Mouse (Mus musculus): Measurements from ENCODE around the gene Aars2. TPM values are rescaled to one million over a fixed set of nuclear protein-coding genes. Genes with fewer than 3 reads are reported as not detected.

The Aars2 gene
- polyA plus RNA-seq, 1 experiment from 2014 or later: 17.4 TPM

DNA sequence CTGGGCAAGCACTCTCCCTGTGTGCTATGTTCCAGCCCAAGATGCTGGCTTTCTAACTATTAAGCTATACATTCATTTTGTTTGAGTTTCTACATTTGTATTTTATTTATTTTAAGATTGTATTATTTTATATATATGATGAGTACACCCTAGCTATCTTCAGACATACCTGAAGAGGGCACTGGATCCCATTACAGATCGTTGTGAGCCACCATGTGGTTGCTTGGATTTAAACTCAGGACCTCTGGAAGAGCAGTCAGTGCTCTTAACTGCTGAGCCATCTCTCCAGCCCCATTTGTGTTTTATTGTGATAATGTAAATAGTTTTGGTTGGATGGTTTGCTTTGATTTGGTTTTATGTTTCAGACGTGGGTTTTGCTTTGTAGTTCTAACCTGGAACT, 7.1 kb upstream of the Aars2 start:
- no peaks in the 10 kb centered on the region for H3K4me1 ChIP-seq (ENCODE audit: insufficient read depth)
- DNase-seq (no peak), ATAC-seq (ENCODE audit: insufficient read depth) (no peak)
- H3K9me3 ChIP-seq (ENCODE audit: low read depth, low read length): no peaks in the 10 kb centered on the region
- no peak overlapping the region for H3K9ac ChIP-seq
- no peaks in the 10 kb centered on the region for H3K36me3 ChIP-seq (ENCODE audit: insufficient read depth)
- no peak overlapping the region for H3K4me3 ChIP-seq (ENCODE audit: low read depth, low read length)
- no peak overlapping the region for H3K4me2 ChIP-seq
- no peak overlapping the region for H3K27ac ChIP-seq (ENCODE audit: low read depth)
- 28% methylated on average over 2 of the region's 2 CpGs for WGBS
- no peak for TF ChIP-seq CTCF (IDR thresholded peaks at IDR 0.05; ENCODE audit: low read depth)
- no peaks in the 10 kb centered on the region for H3K27me3 ChIP-seq (ENCODE audit: insufficient read depth, low read length)

DNA sequence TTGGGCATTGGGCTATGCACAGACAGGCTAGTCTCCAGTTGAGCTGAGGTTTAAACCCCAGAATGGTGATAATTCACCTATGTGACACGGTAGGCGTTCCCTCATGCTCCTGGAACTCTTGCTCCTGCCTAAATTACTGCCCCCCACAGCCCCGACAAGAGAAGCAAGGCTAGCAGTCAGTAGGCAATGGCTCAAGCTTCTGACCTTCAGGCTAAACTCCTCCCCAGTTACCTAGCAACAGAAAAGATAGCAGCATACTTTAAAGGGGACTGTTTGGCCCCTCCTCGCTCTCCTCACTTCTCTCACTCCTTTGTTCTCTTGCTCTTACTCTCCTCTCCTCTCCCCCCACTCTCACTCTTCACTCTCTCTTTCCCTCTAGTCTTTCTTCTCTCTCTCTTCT, 5.7 kb upstream of the Aars2 start:
- H3K4me1 ChIP-seq (ENCODE audit: insufficient read depth): no peaks in the 10 kb centered on the region
- no peaks in the 10 kb centered on the region for H3K27me3 ChIP-seq (ENCODE audit: insufficient read depth, low read length)
- ATAC-seq (ENCODE audit: insufficient read depth): no peak
- H3K4me3 ChIP-seq (ENCODE audit: low read depth, low read length): no peak overlapping the region
- no peak overlapping the region for H3K9ac ChIP-seq
- H3K4me2 ChIP-seq: no peak overlapping the region
- WGBS: 33% methylated on average over 4 of the region's 4 CpGs
- H3K9me3 ChIP-seq (ENCODE audit: low read depth, low read length): no peaks in the 10 kb centered on the region
- H3K27ac ChIP-seq (ENCODE audit: low read depth): no peak overlapping the region
- no peak for TF ChIP-seq CTCF (IDR thresholded peaks at IDR 0.05; ENCODE audit: low read depth)
- no peak for DNase-seq
- H3K36me3 ChIP-seq (ENCODE audit: insufficient read depth): no peaks in the 10 kb centered on the region

DNA sequence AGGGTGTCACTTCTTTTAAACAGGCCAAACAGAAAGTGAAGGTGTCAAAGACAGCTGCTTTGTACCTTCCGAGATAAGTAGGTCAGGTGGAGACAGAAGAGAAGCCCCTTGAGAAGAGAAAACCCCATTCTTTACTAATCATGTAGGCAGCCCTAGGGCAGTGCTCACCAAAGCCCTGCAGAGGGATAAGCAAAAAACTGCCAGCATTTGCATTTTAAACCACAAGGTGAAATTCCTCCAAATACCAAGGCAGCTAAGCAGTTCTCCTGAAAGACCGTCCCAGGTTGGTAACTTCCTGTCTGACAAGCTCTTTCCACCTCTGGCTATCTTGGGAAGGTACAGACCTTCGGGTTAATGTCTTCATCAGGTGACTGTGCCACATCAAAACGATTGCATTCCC, 4.3 kb upstream of the Aars2 start:
- Histone ChIP-seq H3K36me3 (ENCODE audit: insufficient read depth) (no peaks in the 10 kb centered on the region), H3K4me3 (ENCODE audit: low read depth, low read length) (no peak overlapping the region), H3K9me3 (ENCODE audit: low read depth, low read length) (no peaks in the 10 kb centered on the region), H3K4me2 (no peak overlapping the region), H3K27me3 (ENCODE audit: insufficient read depth, low read length) (no peaks in the 10 kb centered on the region), H3K27ac (ENCODE audit: low read depth) (no peak overlapping the region), H3K4me1 (ENCODE audit: insufficient read depth) (no peaks in the 10 kb centered on the region; the same call in 1 of the 2 replicates), H3K9ac (no peak overlapping the region)
- WGBS: 33% methylated on average over 4 of the region's 4 CpGs
- ATAC-seq (ENCODE audit: insufficient read depth) (no peak), DNase-seq (no peak)
- no peak for TF ChIP-seq CTCF (IDR thresholded peaks at IDR 0.05; ENCODE audit: low read depth)

DNA sequence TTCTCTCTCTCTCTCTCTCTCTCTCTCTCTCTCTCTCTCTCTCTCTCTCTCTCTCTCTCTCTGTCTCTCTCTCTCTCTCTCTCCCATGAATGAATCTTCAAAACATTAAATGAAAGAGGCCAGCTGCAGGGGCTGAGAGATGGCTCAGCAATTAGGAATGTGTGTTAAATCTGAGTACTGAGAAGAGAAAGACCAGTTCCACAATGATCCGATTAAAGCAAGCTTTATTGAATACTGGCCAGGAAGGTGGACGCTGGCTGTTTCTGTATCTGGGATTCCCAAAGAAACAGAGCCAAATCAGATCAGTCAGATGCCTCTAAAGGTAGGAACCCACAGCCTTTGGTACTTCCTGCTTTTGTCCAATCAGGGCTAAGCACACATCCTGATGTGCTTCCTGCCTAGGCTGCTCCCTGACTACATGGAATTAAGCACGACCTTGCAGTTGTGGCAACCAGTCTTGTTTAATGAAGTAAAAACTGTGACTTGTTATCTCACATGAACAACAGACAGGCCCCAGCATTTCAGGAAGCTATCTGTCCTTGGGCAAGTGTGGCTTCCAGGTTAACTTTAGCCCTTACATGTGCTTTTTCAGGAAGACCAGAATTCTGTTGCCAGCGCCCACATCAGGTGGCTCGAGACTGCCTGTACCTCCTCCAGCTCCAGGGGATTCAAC, 3.2 kb upstream of the Aars2 start:
- H3K4me2 ChIP-seq: no peak overlapping the region
- WGBS: 42% methylated on average over 5 of the region's 5 CpGs
- H3K9ac ChIP-seq: no peak overlapping the region
- no peaks in the 10 kb centered on the region for H3K9me3 ChIP-seq (ENCODE audit: low read depth, low read length)
- DNase-seq: peak; percentile 25
- no peak for TF ChIP-seq CTCF (IDR thresholded peaks at IDR 0.05; ENCODE audit: low read depth)
- no peak overlapping the region for H3K4me3 ChIP-seq (ENCODE audit: low read depth, low read length)
- no peak for ATAC-seq (ENCODE audit: insufficient read depth)
- peaks cover under 1% of the 10 kb centered on the region; the same call in 1 of the 2 replicates for H3K36me3 ChIP-seq (ENCODE audit: insufficient read depth)
- H3K4me1 ChIP-seq (ENCODE audit: insufficient read depth): no peaks in the 10 kb centered on the region; the same call in 1 of the 2 replicates
- H3K27me3 ChIP-seq (ENCODE audit: insufficient read depth, low read length): no peaks in the 10 kb centered on the region
- H3K27ac ChIP-seq (ENCODE audit: low read depth): peak overlapping the region; percentile 50; the same call in 1 of the 2 replicates

DNA sequence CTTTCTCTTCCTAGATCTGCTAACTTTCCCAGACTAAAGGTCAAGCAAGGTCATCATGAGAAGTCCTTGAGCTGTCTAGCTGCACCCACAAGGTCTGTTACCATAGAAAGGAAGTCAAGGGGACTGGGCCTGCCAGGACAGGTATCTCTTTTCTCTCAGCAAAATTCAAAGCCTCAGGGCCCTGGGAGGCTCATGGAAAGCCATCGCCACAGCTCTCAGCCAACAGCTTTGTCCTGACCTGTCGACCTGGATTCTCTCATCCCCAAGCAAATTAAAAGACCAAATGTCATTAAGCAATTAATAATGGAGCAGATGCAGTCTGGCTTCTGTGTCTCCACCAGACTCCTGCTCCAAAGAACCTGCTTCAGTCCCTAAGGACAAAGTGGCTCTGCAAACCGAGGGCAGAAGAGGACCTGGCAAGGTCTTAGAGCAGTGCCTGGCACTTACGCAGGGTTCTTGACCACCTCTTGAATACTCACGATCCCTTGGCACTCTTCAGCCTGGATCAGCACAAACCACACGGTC, 638 bp upstream of the Aars2 start:
- DNase-seq: no peak
- H3K9me3 ChIP-seq (ENCODE audit: low read depth, low read length): no peaks in the 10 kb centered on the region
- ATAC-seq (ENCODE audit: insufficient read depth): no peak; the same call in 1 of the 2 replicates
- H3K4me1 ChIP-seq (ENCODE audit: insufficient read depth): no peaks in the 10 kb centered on the region; the same call in 1 of the 2 replicates
- peak overlapping the region; percentile 60 for H3K4me2 ChIP-seq
- H3K4me3 ChIP-seq (ENCODE audit: low read depth, low read length): no peak overlapping the region; the same call in 1 of the 2 replicates
- H3K27ac ChIP-seq (ENCODE audit: low read depth): no peak overlapping the region
- 68% methylated on average over 6 of the region's 6 CpGs for WGBS
- peak overlapping the region; percentile 70; the same call in 1 of the 2 replicates for H3K9ac ChIP-seq
- H3K36me3 ChIP-seq (ENCODE audit: insufficient read depth): peaks cover 22% of the 10 kb centered on the region
- no peak for TF ChIP-seq CTCF (IDR thresholded peaks at IDR 0.05; ENCODE audit: low read depth)
- no peaks in the 10 kb centered on the region for H3K27me3 ChIP-seq (ENCODE audit: insufficient read depth, low read length)

DNA sequence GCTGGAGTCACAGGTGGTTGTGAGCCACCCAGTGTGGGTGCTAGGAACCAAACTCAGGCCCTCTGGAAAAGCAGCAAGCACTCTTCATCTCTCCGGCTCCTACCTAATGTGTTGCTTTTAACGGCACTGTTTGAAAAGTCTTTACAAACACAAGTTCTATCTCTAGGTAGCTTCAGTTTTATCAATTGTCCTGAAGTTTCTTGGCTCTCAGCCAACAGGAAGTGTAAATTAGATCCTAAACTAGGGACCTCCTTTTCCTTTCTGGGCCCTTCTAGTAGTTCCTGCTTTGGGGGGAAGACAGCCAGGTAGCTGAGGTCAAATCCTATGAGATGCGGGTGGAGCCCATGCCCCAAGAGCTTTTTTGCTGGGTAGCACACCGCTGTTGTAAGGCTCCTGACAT, 4.2 kb downstream of the Aars2 start:
- H3K4me3 ChIP-seq (ENCODE audit: low read depth, low read length): no peak overlapping the region
- H3K4me2 ChIP-seq: no peak overlapping the region
- no peak overlapping the region for H3K27ac ChIP-seq (ENCODE audit: low read depth)
- 87% methylated on average over 4 of the region's 4 CpGs for WGBS
- no peak overlapping the region for H3K9ac ChIP-seq
- no peak for TF ChIP-seq CTCF (IDR thresholded peaks at IDR 0.05; ENCODE audit: low read depth)
- H3K27me3 ChIP-seq (ENCODE audit: insufficient read depth, low read length): no peaks in the 10 kb centered on the region
- H3K36me3 ChIP-seq (ENCODE audit: insufficient read depth): peaks cover 30% of the 10 kb centered on the region
- DNase-seq (no peak), ATAC-seq (ENCODE audit: insufficient read depth) (no peak)
- H3K9me3 ChIP-seq (ENCODE audit: low read depth, low read length): no peaks in the 10 kb centered on the region
- no peaks in the 10 kb centered on the region; the same call in 1 of the 2 replicates for H3K4me1 ChIP-seq (ENCODE audit: insufficient read depth)

DNA sequence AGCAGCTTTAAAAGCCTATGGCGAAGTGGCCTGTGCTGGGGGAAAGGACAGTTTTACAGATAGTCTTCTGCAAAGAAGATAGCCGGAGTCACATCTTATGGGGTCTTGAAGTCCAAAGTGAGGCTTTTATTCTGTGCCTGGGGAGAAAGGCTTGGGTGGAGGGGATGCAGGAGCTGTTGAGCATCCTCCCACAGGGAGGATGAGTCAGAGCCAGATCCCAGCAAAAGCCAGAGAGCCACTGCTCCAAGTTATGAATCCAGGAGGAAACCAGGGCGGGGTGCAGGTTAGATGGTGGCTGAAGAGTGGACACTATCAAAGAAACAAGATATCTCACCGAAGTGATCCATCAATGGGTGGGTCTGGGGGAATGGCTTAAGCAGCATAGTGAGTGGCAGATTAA, 5.1 kb downstream of the Aars2 start:
- no peak for ATAC-seq (ENCODE audit: insufficient read depth)
- peaks cover 30% of the 10 kb centered on the region for H3K36me3 ChIP-seq (ENCODE audit: insufficient read depth)
- TF ChIP-seq CTCF (IDR thresholded peaks at IDR 0.05; ENCODE audit: low read depth): no peak
- no peak overlapping the region for H3K9ac ChIP-seq
- WGBS: 93% methylated on average over 4 of the region's 4 CpGs
- no peak overlapping the region for H3K4me2 ChIP-seq
- no peak overlapping the region for H3K4me3 ChIP-seq (ENCODE audit: low read depth, low read length)
- no peak overlapping the region for H3K27ac ChIP-seq (ENCODE audit: low read depth)
- no peak for DNase-seq
- no peaks in the 10 kb centered on the region for H3K27me3 ChIP-seq (ENCODE audit: insufficient read depth, low read length)
- H3K9me3 ChIP-seq (ENCODE audit: low read depth, low read length): no peaks in the 10 kb centered on the region
- H3K4me1 ChIP-seq (ENCODE audit: insufficient read depth): no peaks in the 10 kb centered on the region
